Mouse (Mus musculus): ENCODE results near the gene Noa1.

- no peak for TF ChIP-seq POLR2A (IDR thresholded peaks at IDR 0.05; ENCODE audit: insufficient read depth, low read depth, low read length)
- TF ChIP-seq CTCF (IDR thresholded peaks at IDR 0.05): no peak
Measured at GRCm38 (mm10) chr5:77289686-77290085, 20.2 kb downstream of the Noa1 start.
